Mouse (Mus musculus) lung, postnatal 0 days (tissue): ENCODE data around the gene Ptprt.

Experiments
- CTCF ChIP-seq: IDR thresholded peaks from 2 replicates; pipeline ENCODE4 v1.5.1; 2016; ENCODE audit warnings: antibody characterized with exemption, mild to moderate bottlenecking
- EP300 ChIP-seq: IDR thresholded peaks from 2 replicates; pipeline ENCODE4 v1.6.1; 2016; ENCODE audit warnings: antibody characterized with exemption, mild to moderate bottlenecking, control low read depth

GRCm38 (mm10) chr2:162411014-162411413 is 249.9 kb downstream of the Ptprt start:
- no peak for TF ChIP-seq EP300
- no peak for TF ChIP-seq CTCF
